Mouse (Mus musculus): ENCODE results near the gene Pum2. TPM values are rescaled to one million over a fixed set of nuclear protein-coding genes. Genes with fewer than 3 reads are reported as not detected.

Gene Pum2
- total RNA-seq, 2 experiments from 2014 or later = 122 to 133 TPM

DNA sequence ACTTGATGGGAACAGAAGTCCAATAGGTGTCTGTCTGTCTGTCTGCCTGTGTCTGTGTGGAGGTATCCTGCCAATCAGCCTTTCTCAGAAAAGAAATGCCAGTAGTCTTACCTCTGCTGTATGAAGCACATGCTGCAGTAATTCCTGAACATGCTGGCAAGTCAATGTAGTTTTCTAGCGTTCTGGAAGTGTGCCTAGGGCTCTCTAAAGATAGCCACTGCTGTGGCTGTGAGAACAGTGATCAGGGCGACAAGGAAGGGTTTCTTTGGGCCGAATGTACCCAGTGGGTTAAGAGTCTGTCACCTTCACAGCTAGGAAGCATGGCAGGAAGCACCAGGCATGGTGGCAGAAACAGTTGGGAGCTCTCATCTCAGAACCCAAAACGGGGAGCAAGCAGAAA is 80.2 kb downstream of the Pum2 start:
- intact Hi-C loops (cut with DNase I) = no loop called here

DNA sequence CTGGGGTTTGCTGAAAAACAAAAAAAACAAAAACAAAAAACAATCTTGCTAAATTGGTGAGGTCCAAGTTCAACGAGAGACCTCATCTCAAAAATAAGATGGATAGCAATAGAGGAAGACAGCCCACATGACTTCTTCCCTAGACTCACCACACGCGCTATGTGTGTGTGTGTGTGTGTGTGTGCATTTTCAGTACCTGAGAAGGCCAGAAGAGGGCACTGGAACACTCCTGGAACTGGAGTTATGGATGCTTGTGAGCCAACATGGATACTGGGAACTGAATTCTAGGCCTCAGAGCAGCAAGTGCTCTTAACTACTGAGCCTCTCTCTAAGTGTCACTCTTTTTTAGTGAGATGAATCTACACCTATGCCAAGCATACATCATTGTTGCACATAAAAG is 84.1 kb downstream of the Pum2 start:
- intact Hi-C loops (cut with DNase I) = no loop called here
- no peak for DNase-seq

More for the DNA sequence above, 80.2 kb downstream of the Pum2 start:
- DNase-seq = peak in 1 of 2 experiments; percentile 51

DNA sequence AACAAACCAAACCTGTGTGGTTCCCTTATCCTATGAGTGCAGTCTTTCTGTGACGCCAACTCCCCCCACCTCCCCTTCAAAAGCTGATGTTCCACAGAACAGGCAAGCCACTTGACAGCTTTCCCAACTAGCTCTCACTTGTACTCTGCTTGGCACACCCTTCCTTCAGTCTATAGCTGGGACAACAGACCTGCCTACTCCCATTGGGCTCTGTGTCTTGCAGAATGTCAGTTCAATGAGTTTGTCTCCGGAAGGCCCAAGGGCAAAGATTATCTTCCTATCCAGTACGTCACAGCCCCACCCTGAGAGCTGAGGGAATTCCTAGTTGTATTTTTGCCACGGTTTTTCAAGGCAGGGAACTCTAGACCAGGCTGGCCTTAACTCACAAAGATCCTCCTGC is 85.2 kb downstream of the Pum2 start:
- intact Hi-C loops (cut with DNase I) = no loop called here
- DNase-seq = no peak

DNA sequence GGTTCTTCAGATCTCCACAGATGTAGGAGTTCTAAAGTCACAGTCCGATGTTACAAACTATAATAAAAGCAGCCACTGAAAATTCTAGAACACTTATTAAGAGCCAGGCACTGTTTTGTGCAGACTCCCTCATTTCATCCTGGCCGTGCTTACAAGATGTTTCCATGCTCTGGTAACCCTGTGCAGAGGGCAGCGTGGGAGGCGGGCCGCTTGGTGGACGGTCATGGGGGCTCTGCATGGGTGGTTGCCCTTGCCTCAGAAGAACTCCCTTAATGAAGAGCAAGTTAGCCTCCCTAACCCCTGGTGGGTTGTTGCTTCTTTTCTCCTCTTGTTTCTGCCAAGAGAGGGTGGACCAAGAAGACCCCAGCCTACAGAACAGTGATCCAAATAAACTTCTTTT is 85.8 kb downstream of the Pum2 start:
- intact Hi-C loops (cut with DNase I) = loop anchor here (5.0 kb wide), 1 partner anchor 243 kb away; no protein-coding TSS in a partner anchor
- no peak for DNase-seq

DNA sequence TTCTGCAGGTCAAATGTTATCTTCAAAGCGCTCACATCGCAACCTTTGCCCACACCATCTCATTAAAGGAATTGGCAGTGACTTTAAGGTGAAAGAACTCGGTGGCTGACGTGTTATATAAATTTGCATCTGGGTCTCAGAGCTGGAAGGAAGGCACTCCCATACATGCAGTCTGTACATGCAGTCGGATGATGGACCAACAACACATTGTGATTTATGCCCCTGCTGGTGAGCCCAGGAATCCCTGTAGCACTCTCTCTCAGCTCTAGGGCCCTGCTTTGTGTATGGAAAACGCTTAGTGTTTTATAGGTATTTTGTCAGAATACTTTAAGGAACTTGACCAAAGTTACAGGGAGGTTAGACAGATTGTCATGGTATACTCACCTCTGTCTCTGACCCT is 86.6 kb downstream of the Pum2 start:
- intact Hi-C loops (cut with DNase I) = loop anchor here (5.0 kb wide), 1 partner anchor 242 kb away; no protein-coding TSS in a partner anchor
- no peak for DNase-seq

DNA sequence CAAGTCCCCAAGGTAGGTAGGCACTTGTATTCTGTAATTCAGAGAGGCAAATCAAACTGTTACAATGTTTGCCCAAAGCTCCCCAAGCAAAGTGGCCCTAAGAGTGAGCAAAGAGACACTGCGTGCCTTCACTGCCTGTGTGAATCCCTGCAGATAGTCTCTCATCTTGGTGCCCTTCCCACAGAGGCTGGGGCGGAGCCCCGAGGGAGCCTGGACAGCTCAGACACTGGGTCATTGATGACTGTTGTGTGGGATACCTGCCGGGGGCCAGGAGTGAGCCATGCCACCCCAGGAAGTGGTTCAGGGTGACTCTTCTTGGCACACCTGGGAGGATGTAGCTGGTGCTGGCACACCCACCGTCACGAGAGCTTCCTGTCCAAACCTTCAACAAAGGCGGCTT is 87.1 kb downstream of the Pum2 start:
- DNase-seq = no peak
- intact Hi-C loops (cut with DNase I) = loop anchor here (5.0 kb wide), 1 partner anchor 241 kb away; no protein-coding TSS in a partner anchor

DNA sequence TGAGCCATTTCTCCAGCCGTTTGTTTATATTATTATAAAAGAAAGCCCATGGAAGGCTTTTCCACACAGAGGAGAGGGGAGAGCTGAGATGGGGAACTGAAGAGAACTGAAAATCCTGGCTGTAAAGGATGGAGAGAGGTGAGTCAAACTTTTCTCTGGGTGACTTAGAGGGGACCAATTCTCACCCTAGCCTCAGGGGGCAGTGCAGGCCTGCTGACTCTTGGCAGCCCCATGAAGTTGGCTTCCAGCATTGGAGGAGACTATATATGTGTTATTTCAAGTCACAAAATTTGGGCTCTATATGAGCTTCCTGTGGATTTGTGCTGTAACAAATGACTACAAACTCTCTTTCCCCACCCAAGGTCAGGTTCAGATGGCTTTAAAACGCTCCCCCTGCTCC is 88.7 kb downstream of the Pum2 start:
- peak in 1 of 2 experiments; percentile 35 for DNase-seq
- intact Hi-C loops (cut with DNase I) = loop anchor here (5.0 kb wide), 1 partner anchor 240 kb away; no protein-coding TSS in a partner anchor

DNA sequence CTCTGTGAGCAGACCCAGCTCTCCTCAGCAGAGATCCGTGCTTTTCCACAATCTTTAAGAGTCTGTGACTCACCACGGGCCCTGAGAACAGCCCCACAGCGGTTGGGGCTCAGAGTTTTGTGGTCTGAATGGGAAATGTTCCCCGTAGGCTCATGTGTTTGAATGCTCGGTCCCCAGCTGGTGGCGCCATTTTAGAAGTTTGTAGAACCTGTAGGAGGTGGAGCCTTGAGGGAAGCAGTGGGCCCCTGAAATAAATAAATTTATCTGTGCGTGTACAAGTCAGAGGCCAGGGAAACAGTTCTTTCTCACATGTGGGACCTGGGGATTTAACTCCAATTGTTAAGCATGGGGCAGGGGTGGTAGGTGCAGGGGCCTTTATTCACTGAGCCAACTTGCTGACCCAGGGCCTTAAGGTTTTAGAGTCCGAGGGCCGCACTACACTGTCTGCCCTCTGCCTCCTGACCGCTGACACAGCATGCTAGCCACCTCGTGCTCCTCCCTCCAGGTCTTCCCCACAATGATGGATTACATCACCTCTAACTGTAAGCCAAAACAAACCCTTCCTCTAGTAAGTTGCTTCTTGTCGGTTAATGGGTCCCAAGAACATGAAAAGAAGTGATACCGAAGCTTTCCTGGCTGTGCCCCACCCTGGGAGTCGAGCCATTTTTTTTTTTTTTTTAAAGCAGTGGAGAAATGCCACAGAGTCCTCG is 90.4 kb downstream of the Pum2 start:
- intact Hi-C loops (cut with DNase I) = loop anchor here (5.0 kb wide), 1 partner anchor 238 kb away; no protein-coding TSS in a partner anchor
- DNase-seq = peak in 1 of 2 experiments; percentile 2

DNA sequence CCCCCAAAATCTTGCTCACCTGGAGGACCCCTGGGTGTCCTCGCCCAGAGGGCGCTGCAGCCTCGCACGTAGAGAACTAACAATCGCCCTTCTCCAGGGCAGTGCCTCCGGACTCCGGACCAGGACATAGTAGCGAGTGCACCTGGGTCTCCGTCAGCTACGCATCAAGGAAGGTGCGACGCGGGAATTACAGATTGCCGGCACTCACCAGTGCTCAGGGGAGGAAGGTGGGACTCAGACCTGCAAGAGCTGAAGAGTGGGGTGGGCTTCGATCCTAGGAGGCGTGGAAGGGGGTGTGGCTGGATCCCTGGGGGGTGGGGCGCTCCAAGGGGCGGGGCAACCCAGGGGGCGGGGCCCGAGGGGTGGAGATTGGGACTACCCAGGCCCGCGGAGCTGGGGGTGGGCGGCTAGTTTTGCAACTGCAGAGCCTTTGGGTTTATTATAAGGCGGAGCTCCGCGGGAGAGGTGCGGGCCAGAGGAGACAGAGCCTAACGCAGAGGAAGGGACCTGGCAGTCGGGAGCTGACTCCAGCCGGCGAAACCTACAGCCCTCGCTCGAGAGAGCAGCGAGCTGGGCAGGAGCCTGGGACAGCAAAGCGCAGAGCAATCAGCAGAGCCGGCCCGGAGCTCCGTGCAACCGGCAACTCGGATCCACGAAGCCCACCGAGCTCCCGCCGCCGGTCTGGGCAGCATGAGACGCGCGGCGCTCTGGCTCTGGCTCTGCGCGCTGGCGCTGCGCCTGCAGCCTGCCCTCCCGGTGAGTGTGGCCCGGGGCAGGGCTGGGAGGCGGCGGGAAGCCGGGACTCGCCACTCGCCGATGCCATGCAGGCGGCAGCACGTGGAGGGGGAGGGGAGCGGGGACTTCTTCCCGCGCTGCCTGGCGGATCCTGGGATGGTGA is 97.3 kb downstream of the Pum2 start, which contains the start of gene Sdc1:
Gene Sdc1, plus strand, starts transcription at position 378 of the 898 bp plus-strand sequence.
- intact Hi-C loops (cut with DNase I) = loop anchor here (5.0 kb wide), 1 partner anchor 86 kb away; no protein-coding TSS in a partner anchor
- peak; percentile 68 to 71 for DNase-seq

DNA sequence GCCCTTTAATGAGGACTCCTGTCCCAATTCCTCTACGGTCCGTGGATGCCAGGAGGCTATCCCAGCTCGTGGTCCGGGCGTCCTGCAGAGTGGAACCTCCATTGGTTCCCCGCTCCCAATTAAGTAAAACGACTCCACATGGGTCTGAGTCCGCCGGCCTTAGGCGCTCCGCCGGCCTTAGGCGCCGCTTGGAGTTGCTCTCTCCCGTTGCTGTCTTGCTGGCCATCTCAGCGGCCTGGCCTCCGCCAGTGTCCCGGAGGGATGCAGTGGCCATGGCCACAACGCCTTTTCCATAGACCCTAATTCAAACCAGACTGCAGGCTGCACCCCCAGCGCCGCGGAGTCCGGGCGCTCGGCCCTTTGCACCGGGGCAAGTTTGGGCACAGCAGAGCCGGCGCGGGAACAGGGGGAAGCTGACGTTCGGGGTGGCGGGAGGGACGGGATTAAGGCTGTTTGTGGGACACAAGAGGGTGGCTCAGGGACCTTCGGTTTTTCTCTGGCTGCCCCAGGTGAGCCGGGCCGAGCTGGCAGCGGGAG is 98.0 kb downstream of the Pum2 start:
- peak; percentile 34 to 40 for DNase-seq
- intact Hi-C loops (cut with DNase I) = loop anchor here (2.0 to 5.0 kb wide), 2 partner anchors 85 to 111 kb away; no protein-coding TSS in a partner anchor

DNA sequence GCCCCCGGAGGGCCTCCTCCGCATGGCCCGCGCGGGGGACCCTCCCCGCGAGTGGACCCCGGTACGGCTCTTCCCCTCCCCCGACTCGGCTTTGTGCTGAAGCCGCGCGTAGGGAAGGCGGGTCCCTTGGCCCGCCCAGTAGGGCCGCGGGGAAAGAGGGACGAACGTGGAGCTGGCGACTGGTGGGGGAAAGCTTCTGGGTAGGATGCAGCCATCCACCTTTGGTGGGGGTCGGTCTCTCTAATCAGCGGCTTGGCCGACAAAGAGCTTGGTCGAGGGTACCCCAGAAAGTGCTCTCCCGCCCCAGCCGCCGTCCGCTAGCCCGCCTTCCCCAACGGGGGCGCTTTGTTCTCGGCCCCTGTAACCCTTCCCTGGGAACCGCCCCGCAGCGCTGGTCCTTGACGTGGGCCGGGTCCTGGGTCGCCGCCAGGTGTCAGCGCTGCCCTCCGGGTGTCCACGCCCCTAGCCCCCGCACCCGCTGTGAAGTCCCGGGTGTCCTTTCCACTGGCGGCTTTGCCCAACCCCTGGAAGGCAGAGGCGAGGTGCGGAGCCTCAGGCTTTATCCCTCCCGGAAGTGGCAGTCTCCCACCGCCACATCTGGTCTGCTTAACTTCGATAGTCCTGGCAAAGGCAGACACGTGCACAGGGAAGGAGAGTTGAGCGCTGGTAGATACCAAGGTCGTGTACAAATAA is 98.7 kb downstream of the Pum2 start:
- intact Hi-C loops (cut with DNase I) = loop anchor here (2.0 to 5.0 kb wide), 2 partner anchors 85 to 110 kb away; no protein-coding TSS in a partner anchor

DNA sequence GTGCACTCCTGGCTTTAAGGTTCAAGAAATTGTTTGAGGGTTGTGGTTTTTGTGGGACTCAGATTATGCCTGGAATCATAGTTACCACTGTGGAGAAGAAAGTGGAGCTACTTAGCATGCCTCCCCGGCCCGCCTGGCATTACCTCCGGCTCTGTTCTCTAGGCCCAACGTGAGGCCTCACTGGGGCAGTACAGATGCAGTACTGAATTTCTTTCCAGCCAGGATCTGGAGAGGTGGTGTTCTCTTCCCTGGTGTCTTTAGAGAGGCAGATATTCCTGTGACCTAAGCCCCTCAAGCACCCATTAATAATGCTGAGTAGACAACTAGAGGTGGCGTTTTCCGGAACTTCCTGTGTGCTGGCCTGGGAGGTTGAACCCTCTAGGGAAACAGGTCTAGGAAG is 99.4 kb downstream of the Pum2 start:
- DNase-seq = no peak
- intact Hi-C loops (cut with DNase I) = loop anchor here (2.0 to 5.0 kb wide), 2 partner anchors 84 to 109 kb away; no protein-coding TSS in a partner anchor

More for the DNA sequence above, 98.7 kb downstream of the Pum2 start:
- DNase-seq = peak; percentile 55 to 65

DNA sequence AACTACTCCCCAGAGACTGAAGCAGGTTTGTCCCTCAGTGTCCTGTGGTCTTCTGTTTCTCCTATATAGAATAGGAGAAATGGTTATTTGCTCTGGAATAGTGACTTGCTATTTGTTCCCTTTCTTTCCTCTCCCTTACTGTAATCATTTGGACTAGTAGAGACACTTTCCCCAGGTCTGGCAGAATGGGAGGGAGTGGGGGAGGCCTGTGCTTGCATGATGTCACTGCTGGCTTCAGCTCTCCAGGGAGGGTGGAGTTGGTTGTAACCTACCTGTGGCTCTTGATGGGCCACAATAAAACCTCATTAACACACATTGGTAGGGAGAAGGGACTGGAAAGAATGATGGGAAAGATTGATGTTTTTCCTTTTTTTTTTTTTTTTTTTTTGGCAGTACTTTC is 100.2 kb downstream of the Pum2 start:
- intact Hi-C loops (cut with DNase I) = loop anchor here (5.0 kb wide), 1 partner anchor 83 kb away; no protein-coding TSS in a partner anchor

DNA sequence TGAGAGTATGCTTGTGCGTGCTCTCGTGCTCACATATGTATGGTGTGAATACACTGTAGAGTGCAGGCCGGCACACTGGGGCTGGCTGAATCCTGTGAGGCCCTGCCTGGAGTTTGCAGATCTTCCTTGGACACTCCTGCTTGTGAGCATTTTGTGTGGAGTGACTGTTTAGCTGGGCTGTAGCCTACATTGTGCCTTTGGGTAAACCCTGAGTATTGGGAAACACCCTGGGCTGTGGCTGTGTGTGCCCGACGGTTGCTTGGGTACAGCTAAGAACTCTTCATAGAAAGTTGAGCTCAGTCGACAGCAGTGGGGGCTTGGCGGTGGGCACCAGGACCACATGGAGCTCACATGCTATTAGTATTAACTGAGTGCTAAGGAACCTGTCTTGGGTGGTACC is 102.3 kb downstream of the Pum2 start:
- intact Hi-C loops (cut with DNase I) = no loop called here
- DNase-seq = no peak

More for the DNA sequence above, 100.2 kb downstream of the Pum2 start:
- no peak for DNase-seq

DNA sequence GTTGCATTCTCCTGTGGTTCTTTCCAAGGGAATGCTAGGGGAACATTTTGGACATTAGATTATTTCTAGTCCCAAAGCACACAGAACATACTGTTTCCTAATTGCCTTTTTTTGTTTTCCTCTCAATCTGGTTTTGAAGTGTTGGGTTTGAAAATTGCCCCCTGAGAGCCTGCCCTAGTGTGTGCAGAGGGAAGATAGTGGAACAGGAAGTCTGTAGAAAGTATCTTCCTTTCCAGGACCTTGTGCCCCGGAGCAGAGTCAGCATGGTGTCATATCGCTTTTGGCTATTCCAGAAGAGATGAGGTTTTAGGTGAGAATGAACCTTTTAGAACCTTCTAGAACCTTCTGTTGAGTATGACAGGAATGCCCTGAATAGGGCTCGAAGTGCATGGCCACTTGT is 102.8 kb downstream of the Pum2 start:
- intact Hi-C loops (cut with DNase I) = no loop called here

DNA sequence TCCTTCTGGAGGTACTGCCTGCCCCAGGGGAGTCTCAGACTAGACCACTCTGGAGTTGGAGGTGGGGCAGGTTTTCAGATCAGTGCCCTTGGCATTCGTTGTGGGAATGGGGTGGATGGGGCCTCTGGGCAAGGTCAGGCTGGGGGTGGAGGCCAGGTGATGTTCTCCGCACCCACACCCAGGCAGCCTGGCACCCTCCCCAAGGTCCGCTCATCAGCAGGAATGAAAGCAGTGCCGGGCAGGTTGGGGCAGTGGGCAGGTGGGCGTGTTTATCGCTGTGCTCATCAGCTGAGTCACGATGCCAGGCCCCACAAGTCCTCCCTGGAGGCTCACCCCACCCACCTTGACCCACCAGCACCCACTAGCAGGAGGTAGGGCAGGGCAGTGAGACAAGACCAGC is 104.2 kb downstream of the Pum2 start:
- intact Hi-C loops (cut with DNase I) = no loop called here
- DNase-seq = no peak

More for the DNA sequence above, 102.8 kb downstream of the Pum2 start:
- no peak for DNase-seq

DNA sequence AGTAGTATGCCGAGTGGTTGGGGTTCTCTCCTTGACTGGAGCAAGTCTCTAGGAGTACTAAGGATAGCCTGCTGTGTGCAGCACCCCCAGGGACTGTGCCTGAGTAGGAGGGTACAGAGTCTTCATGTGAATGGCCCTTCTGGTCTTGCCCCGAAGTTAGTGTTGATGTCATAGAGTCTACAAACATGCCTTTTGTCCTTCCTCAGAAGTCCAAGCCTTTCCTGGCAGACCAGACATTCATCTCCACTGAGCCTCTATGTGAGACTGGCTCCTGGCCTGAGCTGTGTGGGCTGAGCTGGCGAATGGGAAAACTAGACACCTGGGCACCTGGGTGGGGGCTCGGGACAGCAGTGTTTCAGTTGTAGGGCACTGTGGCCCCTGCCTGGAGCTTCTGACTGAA is 105.9 kb downstream of the Pum2 start:
- intact Hi-C loops (cut with DNase I) = no loop called here
- no peak for DNase-seq

DNA sequence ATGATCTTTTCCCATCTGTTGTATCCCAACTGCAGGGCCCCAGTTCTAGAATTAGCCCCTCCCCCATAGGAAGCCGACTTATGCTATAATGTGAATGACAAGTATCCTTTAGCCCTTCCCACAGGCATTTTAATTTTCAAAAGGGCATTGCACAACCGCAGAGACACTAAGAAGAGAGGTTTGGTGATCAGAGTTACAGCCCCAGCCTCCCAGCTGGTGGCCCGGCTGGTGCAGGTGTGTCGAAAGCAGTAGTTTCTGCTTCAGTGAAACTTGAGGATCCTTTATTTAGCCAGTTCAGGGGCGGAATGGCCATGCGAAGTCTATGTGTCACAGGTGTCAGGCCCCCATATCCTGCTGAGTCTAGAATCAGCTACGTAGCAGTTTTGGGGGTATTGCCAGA is 107.2 kb downstream of the Pum2 start:
- intact Hi-C loops (cut with DNase I) = no loop called here
- no peak for DNase-seq

DNA sequence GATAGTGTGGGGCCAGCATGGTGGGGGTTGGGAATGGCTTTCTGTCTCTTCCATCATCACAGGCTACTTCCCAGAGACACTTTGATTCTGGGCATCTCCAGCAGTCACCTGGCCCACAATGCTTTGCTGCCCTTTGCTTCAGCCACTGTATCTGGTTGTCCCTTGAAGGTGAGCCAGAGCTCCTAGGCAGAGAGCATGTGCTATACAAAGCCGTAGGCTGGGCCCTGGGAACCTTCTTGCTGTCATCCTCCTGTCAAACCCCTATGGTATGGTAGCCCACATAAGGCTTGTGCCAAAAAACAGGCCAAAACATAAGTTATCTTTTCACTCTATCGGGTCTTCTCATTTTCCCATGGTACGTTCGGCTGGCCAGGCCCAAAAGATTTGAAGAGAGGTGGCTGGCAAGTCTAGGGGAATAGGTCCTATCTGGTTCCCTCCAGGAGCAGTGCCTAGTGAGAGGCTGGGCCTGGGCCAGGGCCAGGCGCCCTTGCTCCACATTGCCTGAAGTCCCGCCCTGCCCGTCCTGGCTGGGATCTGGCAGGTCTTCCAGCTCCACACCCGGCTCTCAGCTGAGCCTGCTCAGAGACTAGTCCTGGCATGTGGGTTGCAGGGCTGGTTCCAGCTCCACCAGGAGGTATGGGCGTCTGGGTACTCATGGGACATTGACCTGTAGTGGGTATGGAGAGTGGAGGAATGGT is 107.9 kb downstream of the Pum2 start:
- intact Hi-C loops (cut with DNase I) = no loop called here

More for the DNA sequence above, 107.9 kb downstream of the Pum2 start:
- DNase-seq = peak; percentile 68 to 78

All from heart, postnatal 14 days (tissue).